Mouse (Mus musculus) CD4-positive, CD25-positive, alpha-beta regulatory T cell, adult 2 months (primary cell): ENCODE results near the gene Smg9.
A peak's percentile ranks its signal among the peaks of the same experiment; 100 is the strongest.

Experiments used
- DNase-seq: peaks from one replicate; pipeline ENCODE4 v3.0.0-alpha.2; 2012; ENCODE audit warnings: low read depth, low spot score

Gene Smg9

GRCm38 (mm10) chr7:24445266-24445926, 46.0 kb downstream of the Smg9 start:
- peak; percentile 49 for DNase-seq

GRCm38 (mm10) chr7:24446697-24447340, 47.4 kb downstream of the Smg9 start:
- peak; percentile 61 for DNase-seq

DNA sequence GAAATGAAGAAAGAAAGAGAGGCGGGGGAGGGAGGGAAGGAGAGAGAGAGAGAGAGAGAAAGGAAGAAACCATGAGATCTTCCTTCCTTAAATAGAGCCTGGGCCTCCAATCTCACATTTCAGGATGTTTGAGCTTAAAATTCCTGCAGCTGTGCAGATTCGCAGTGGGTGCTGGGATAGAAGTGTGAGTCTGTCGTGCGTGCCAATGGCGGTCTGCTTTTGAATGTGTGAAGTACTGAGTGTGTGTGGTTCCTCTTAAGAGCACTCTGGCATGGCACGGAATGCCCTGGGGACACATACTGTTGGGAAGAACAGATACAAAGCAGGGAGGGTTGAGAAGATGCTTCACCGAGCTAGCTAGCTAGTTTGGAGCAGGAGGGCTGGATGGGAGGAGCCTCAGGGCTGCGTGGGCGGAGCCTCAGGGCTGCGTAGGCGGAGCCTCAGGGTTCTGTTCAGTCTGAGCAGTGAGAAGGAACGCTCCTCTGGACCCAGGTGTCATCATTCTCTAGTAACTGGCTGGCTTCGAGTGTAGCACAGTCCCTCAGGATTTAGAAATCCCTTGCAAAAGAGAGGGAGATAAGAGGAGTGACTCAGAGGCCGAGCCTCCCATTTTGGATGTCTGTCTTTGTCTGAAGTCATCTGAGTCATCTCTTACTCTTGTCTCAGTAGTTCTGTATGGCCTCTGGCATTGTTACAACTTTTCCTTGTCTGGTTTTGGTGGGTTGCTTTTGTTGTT, 49.5 kb downstream of the Smg9 start:
- peak; percentile 43 for DNase-seq

DNA sequence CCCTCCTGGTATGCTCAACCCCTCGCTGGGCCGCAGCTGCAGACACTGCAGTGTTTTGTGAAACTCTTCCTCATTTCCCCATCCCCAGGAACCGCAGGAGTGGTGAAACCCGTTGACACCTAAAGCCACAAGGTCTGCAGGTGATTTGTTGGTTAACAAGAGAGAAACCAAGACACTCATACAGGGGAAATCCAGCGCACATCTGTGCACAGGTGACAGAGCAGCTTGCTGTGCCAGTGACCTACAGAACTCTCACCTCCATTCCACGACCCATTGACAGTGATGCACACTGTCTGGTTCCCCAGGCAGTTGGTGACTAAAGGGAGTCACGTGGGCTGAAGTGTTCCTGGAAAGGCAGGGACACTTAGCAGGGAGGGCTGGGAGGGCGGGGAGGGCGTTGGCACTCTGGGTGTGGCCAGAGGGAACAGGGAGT, 51.2 kb downstream of the Smg9 start:
- peak; percentile 50 for DNase-seq

DNA sequence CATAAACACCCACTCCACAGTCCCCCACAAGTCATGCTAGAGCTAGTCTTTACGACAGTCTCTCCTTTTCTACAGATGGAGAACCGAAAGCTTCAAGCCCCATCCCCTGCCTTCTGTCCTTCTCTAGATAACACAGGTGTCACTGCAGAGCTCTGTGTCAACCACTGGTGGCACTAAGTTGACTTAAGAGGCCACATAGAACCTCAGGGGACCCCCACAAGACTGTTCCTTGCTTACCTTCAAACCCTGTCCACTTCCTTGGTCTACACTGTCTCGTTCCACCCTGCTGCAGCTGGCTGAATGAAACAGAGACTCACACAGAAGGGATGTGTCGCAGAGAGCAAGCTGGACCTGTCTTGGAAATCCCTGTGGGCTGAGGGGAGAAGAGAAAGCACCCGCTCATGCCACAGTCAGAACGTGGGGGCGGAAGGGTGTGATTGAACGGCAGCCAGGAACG, 52.5 kb downstream of the Smg9 start, which contains the start of gene Irgc1:
Gene Irgc1, minus strand, starts transcription at position 443 of the 457 bp plus-strand sequence.
- peak; percentile 68 for DNase-seq

- DNase-seq, result no peak
Observed at GRCm38 (mm10) chr7:24454199-24454598, 54.8 kb downstream of the Smg9 start.

GRCm38 (mm10) chr7:24455726-24456125, 56.3 kb downstream of the Smg9 start:
- no peak for DNase-seq

GRCm38 (mm10) chr7:24457726-24458370, 58.4 kb downstream of the Smg9 start:
- DNase-seq, result peak; percentile 94

- DNase-seq, result no peak
Observed at GRCm38 (mm10) chr7:24459440-24459839, 60.0 kb downstream of the Smg9 start.

DNA sequence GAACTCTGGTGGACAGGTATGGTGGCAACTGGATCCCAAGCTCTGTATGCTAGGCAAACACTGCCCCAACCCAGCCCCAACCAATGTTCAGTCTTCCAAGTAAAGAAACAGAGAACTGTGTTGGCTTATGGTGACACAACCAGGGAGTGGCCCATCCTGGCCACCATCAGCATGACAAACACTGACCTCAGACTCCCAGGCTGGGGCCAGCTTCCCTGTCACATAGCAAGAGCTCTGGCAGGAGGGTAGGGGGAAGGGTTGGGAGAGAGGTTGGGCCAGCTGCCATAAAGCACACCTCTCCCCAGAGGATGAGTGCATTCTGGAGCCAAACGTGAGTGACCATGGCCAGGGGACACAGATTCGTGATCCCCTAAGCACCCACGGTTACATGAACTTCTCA, 60.4 kb downstream of the Smg9 start:
- DNase-seq, result no peak

- peak; percentile 50 for DNase-seq
Observed at GRCm38 (mm10) chr7:24461376-24462051, 62.1 kb downstream of the Smg9 start.

- DNase-seq, result peak; percentile 48
Observed at GRCm38 (mm10) chr7:24462388-24463319, 63.2 kb downstream of the Smg9 start, which contains the start of gene Plaur. Gene Plaur, plus strand, starts transcription at chr7:24462484.

DNA sequence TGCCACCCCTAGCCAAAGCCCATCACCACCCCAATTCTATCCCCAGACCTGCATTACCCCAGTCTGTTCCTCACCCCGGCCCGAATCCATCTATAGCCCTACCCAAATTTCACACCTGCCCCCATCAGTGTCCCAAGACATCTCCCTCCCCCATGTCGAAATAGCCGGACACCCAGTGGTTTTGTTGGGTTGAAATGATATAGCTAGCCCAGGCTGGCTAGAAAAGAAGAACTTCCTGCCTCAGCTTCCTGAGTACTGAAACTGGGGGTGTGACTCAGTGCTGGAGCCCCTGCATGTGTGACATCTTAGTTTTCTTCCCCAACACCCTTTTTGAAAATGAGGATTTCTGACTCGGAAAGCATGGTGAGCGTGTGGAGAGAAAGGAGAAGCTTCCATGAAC, 67.4 kb downstream of the Smg9 start:
- no peak for DNase-seq

DNA sequence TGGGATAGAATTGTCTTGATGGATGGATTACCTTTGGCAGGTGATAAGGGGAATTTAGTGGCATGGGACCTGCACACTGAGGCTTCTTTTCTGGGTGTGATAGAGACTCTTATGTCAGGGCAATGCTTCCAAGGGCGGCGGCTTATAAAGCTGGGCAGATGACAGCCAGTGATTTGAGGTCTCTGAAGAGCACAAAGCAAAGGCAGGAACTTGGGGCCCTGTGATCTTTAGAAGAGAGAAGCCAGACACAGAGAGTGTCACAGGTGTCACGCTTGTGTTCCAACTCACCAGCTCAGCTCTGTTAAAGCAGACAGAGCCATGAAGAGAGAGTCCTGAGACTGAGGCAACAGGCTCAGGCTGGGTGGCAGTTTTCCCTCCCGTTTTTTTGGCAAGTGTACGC, 68.5 kb downstream of the Smg9 start:
- DNase-seq, result peak; percentile 67

- DNase-seq, result peak; percentile 70
Observed at GRCm38 (mm10) chr7:24469126-24469525, 69.7 kb downstream of the Smg9 start.

GRCm38 (mm10) chr7:24470356-24470755, 70.9 kb downstream of the Smg9 start:
- no peak for DNase-seq
